Mouse (Mus musculus) neural tube, embryonic 15.5 days (tissue): ENCODE measurements around the gene Pck2. TPM values are rescaled to one million over a fixed set of nuclear protein-coding genes. Genes with fewer than 3 reads are reported as not detected.

ENCODE experiments used
- ATAC-seq: fragments of 200-750 bp; cut with Nextera tagmentation; 2 replicates; pipeline ENCODE4 v1.8.0; 2017; ENCODE audit warnings: mild to moderate bottlenecking, moderate TSS enrichment, moderate library complexity; ENCODE audit not compliant: low FRiP score
- H3K27ac ChIP-seq: fragments of 300-500 bp; sonication (generic); replicated peaks from 2 replicates; pipeline ENCODE4 v1.5.1; 2015; ENCODE audit warnings: mild to moderate bottlenecking, inconsistent platforms
- H3K27me3 ChIP-seq: fragments of 300-500 bp; sonication (generic); replicated peaks from 2 replicates; pipeline ENCODE4 v1.6.1; 2015; ENCODE audit warnings: inconsistent platforms
- H3K36me3 ChIP-seq: fragments of 300-500 bp; sonication (generic); 2 replicates; pipeline ENCODE4 v1.6.1; 2015; ENCODE audit warnings: inconsistent platforms
- H3K4me1 ChIP-seq: fragments of 300-500 bp; sonication (generic); 2 replicates; pipeline ENCODE4 v1.6.1; 2015; ENCODE audit warnings: inconsistent platforms
- H3K4me2 ChIP-seq: fragments of 300-500 bp; sonication (generic); 2 replicates; pipeline ENCODE4 v1.6.1; 2015; ENCODE audit warnings: inconsistent platforms, mild to moderate bottlenecking, moderate library complexity
- H3K4me3 ChIP-seq: fragments of 300-500 bp; sonication (generic); replicated peaks from 2 replicates; pipeline ENCODE4 v1.5.1; 2015; ENCODE audit warnings: mild to moderate bottlenecking, inconsistent platforms
- H3K9ac ChIP-seq: fragments of 300-500 bp; sonication (generic); replicated peaks from 2 replicates; pipeline ENCODE4 v1.6.1; 2015; ENCODE audit warnings: mild to moderate bottlenecking, inconsistent platforms
- H3K9me3 ChIP-seq: fragments of 300-500 bp; sonication (generic); replicated peaks from 2 replicates; pipeline ENCODE4 v1.6.1; 2016; ENCODE audit warnings: inconsistent platforms
- WGBS: fragments of 180-500 bp; shearing (Covaris S2); methylation state at CpG from one replicate; pipeline ENCODE4 v1.1.7; 2015; ENCODE audit warnings: mixed read lengths; 5-methylcytosine and 5-hydroxymethylcytosine counted together
- polyA plus RNA-seq: library from polyadenylated mRNA; unstranded; fragments of >200 nt; fragmentation: Nextera tagmentation; extraction: Ambion mirVana; gene quantifications from 2 replicates; pipeline ENCODE4 v1.2.1, GENCODE M21; 2015

The Pck2 gene
- polyA plus RNA-seq, 1 experiment from 2014 or later, result 30.5 TPM

GRCm38 (mm10) chr14:55559799-55560201 is 19.7 kb downstream of the Pck2 start, which contains the start of gene Dcaf11:
Gene Dcaf11 (plus strand): TSS chr14:55560006.
- H3K27me3 ChIP-seq, result no peaks in the 10 kb centered on the region
- H3K4me2 ChIP-seq, result peak within 1 kb of the TSS; percentile 86
- H3K4me3 ChIP-seq, result peak within 1 kb of the TSS; percentile 63
- ATAC-seq, result peak; percentile 82
- peak within 1 kb of the TSS; percentile 99 for H3K27ac ChIP-seq
- peaks cover 14% of the 10 kb centered on the region for H3K36me3 ChIP-seq
- peaks cover 25% of the 10 kb centered on the region for H3K4me1 ChIP-seq
- no peaks in the 10 kb centered on the region for H3K9me3 ChIP-seq
- H3K9ac ChIP-seq, result peak within 1 kb of the TSS; percentile 70
- under 1% methylated on average over 27 of the region's 27 CpGs for WGBS

DNA sequence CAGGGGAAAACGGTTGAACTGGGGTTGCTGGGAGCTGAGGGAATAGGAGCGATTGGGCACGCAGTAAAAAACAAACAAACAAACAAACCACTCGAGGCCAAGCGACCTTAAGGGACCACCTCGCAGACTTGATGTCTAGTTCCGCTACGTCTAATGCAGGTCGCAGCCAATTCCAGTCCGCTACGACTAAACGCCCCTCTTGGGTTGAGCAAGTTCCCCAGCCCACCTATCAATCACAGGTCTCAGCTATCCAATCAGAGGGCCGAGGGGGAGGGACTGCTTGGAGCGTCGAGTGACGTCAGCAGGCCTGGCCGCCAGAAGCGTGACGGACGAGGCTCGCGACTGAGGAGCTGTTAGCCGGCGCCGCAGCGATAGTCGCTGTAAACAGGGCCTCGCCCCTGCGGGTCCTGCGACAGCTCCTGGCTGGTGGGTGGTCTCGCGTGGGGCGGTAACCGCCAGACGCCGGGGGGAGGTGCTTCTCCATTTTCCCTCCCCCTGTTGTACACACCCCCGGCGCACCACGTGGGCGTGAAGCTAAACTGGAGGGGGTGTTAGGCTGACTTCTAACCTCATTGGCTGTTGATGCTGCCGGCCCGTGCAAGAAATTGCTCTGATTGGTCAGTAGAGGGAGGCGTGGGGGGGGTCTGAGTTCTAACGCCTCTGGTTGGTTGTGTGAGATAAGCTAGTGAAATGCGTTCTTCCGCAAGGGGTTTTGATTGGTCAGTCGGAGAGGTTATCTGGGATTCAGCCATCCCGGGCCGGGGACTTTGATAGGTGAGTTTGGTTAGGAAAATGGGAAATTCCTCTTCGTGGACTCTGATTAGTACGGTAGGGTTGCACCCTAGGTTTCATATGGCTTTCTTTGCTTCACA is 20.4 kb downstream of the Pck2 start, which contains the start of gene A730061H03Rik:
Gene A730061H03Rik (minus strand): TSS at position 205 of the 872 bp plus-strand sequence.
- Histone ChIP-seq H3K9me3 (no peaks in the 10 kb centered on the region), H3K36me3 (peaks cover 20% of the 10 kb centered on the region), H3K4me1 (peaks cover 25% of the 10 kb centered on the region), H3K4me2 (peak within 1 kb of the TSS; percentile 86), H3K4me3 (peak within 1 kb of the TSS; percentile 63), H3K27ac (peak within 1 kb of the TSS; percentile 99), H3K27me3 (no peaks in the 10 kb centered on the region), H3K9ac (peak within 1 kb of the TSS; percentile 70)
- ATAC-seq, result peak; percentile 97
- under 1% methylated on average over 51 of the region's 51 CpGs for WGBS

DNA sequence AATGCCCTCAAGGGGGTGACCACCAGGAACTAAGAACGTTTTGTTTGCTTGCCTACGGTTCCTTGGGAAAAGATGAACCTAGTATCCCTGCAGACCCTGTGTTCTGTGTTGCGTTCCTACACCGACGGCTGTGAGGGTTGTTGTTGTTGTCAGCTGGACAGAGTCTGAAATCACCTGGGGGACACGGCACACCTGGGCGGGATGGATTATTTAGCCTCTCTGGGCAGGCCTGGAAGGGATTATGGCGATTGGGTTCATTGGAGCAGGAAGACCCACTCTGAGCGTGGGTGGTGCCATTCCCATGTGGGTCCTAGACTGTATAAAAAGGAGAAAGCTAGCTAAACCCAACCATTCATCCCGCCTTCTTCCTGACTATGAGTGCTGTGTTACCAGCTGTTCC is 21.8 kb downstream of the Pck2 start:
- Histone ChIP-seq H3K9ac (no peak overlapping the region), H3K4me3 (peak overlapping the region; percentile 63; the same call in 1 of the 2 replicates), H3K4me2 (peak overlapping the region; percentile 86), H3K4me1 (peaks cover 25% of the 10 kb centered on the region), H3K36me3 (peaks cover 34% of the 10 kb centered on the region), H3K27me3 (no peaks in the 10 kb centered on the region), H3K9me3 (no peaks in the 10 kb centered on the region), H3K27ac (no peak overlapping the region)
- ATAC-seq, result no peak
- WGBS, result 91% methylated on average over 10 of the region's 10 CpGs

DNA sequence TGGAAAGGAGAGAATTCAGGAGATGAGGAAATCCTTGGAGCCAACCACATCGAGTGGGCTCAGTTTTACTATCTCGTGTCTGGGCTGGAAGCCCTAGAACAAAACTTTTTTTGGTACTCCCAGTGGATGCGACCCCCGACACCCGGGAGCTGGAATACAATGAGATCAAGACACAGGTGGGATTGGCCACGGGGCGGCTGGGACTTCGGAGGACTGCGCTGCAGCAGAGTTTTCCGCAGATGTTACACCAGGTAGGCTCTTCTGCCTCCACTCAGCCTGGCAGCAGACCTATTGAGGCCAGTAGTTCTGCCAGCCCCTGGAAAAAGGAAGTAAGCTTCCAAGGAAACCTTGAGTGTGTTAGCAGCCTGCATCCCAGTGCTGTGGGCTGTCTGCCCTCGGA is 23.2 kb downstream of the Pck2 start:
- Histone ChIP-seq H3K27me3 (no peaks in the 10 kb centered on the region), H3K36me3 (peaks cover 48% of the 10 kb centered on the region), H3K9ac (no peak overlapping the region), H3K4me2 (no peak overlapping the region), H3K27ac (no peak overlapping the region), H3K4me3 (no peak overlapping the region), H3K4me1 (peaks cover 25% of the 10 kb centered on the region), H3K9me3 (no peaks in the 10 kb centered on the region)
- ATAC-seq, result no peak
- 94% methylated on average over 11 of the region's 11 CpGs for WGBS

GRCm38 (mm10) chr14:55565748-55566147 is 25.7 kb downstream of the Pck2 start:
- 92% methylated on average over 3 of the region's 3 CpGs for WGBS

DNA sequence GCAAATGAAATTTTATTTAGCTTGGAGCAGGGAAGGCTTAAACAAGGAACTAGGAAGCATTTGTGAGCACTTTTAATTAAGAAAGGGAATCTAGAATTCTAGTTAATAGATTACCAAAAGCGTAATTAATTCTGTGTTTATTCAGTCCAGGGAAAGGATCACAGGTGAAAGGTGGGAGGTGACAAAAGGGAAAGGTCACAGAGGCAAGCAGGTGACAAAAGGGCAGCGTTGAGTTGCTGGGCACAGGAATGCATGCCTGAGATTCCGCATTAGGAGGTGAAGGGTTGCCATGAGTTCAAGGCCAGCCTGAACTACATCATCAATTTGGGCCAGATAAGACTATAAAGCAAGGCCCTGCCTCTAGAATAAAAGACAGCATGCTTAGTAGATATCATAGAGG is 27.4 kb downstream of the Pck2 start:
- peaks cover 75% of the 10 kb centered on the region for H3K36me3 ChIP-seq
- no peak overlapping the region for H3K9ac ChIP-seq
- WGBS, result 98% methylated on average over 3 of the region's 3 CpGs
- H3K9me3 ChIP-seq, result no peaks in the 10 kb centered on the region
- H3K4me2 ChIP-seq, result no peak overlapping the region
- H3K27me3 ChIP-seq, result no peaks in the 10 kb centered on the region
- H3K4me1 ChIP-seq, result peaks cover 6% of the 10 kb centered on the region; the same call in 1 of the 2 replicates
- no peak for ATAC-seq
- no peak overlapping the region for H3K4me3 ChIP-seq
- H3K27ac ChIP-seq, result no peak overlapping the region

More at GRCm38 (mm10) chr14:55565748-55566147, 25.7 kb downstream of the Pck2 start:
- Histone ChIP-seq H3K4me1 (peaks cover 22% of the 10 kb centered on the region), H3K4me2 (no peak overlapping the region), H3K27me3 (no peaks in the 10 kb centered on the region), H3K27ac (no peak overlapping the region), H3K36me3 (peaks cover 72% of the 10 kb centered on the region), H3K9ac (no peak overlapping the region), H3K4me3 (no peak overlapping the region), H3K9me3 (no peaks in the 10 kb centered on the region)
- no peak for ATAC-seq

DNA sequence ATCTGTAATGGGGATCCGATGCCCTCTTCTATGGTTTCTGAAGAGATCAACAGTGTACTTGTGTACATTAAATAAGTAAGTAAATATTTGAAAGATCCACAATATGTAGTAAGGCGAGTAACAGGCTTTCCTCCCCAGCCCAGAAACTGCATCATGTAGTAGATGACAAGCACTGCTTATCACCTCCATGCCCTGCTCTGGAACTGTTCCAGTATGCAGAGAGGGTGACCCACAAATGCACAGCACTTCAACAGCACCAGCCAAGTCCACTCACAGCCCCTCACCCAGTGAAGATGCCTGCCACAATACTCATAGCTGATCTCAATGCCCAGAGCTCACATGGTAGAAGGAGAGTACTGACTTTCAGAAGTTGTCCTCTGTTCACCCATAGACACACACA is 30.5 kb downstream of the Pck2 start:
- Histone ChIP-seq H3K36me3 (peaks cover 53% of the 10 kb centered on the region), H3K27ac (no peak overlapping the region), H3K27me3 (no peaks in the 10 kb centered on the region), H3K9ac (no peak overlapping the region), H3K4me1 (no peaks in the 10 kb centered on the region), H3K4me3 (no peak overlapping the region), H3K9me3 (no peaks in the 10 kb centered on the region), H3K4me2 (no peak overlapping the region)
- 93% methylated on average over 2 of the region's 2 CpGs for WGBS
- no peak for ATAC-seq

GRCm38 (mm10) chr14:55571760-55572159 is 31.7 kb downstream of the Pck2 start:
- H3K9me3 ChIP-seq, result no peaks in the 10 kb centered on the region
- H3K4me1 ChIP-seq, result no peaks in the 10 kb centered on the region
- H3K27ac ChIP-seq, result no peak overlapping the region
- H3K36me3 ChIP-seq, result peaks cover 42% of the 10 kb centered on the region
- H3K4me3 ChIP-seq, result no peak overlapping the region
- H3K4me2 ChIP-seq, result no peak overlapping the region
- no peaks in the 10 kb centered on the region for H3K27me3 ChIP-seq
- no peak for ATAC-seq
- H3K9ac ChIP-seq, result no peak overlapping the region

DNA sequence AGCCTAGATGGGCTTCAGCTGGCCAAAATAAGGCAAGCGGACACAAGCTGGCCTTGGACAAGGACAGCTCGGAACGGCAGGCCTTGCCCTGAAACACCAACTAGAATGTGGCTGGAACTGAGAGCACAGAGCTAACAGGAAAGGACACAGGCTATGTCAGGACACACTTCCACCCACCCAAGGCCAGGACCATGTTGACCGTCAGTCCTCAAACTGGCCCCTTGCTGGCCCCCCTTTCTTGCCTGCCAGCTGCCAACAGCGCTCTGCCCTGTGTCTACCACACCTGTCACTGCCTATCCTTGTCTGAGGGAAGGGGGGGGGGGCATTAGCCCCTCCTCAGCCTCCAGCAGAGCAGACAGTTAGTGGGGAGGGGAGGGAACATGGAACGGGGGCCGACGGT is 35.2 kb downstream of the Pck2 start, which contains the start of gene Fitm1:
Gene Fitm1 (plus strand): TSS at position 316 of the 400 bp plus-strand sequence.
- no peak for ATAC-seq
- Histone ChIP-seq H3K36me3 (peaks cover 12% of the 10 kb centered on the region; the same call in 1 of the 2 replicates), H3K4me1 (peaks cover 18% of the 10 kb centered on the region), H3K27me3 (no peaks in the 10 kb centered on the region), H3K27ac (no peak within 1 kb of the TSS), H3K4me3 (no peak within 1 kb of the TSS), H3K9me3 (no peaks in the 10 kb centered on the region), H3K9ac (no peak within 1 kb of the TSS), H3K4me2 (no peak within 1 kb of the TSS)
- 86% methylated on average over 7 of the region's 8 CpGs for WGBS

GRCm38 (mm10) chr14:55575711-55576110 is 35.6 kb downstream of the Pck2 start:
- Histone ChIP-seq H3K36me3 (peaks cover 12% of the 10 kb centered on the region), H3K9ac (no peak overlapping the region), H3K4me3 (no peak overlapping the region), H3K9me3 (no peaks in the 10 kb centered on the region), H3K27me3 (no peaks in the 10 kb centered on the region), H3K4me1 (peaks cover 18% of the 10 kb centered on the region), H3K4me2 (no peak overlapping the region), H3K27ac (no peak overlapping the region)
- ATAC-seq, result no peak
- WGBS, result 82% methylated on average over 13 of the region's 13 CpGs

DNA sequence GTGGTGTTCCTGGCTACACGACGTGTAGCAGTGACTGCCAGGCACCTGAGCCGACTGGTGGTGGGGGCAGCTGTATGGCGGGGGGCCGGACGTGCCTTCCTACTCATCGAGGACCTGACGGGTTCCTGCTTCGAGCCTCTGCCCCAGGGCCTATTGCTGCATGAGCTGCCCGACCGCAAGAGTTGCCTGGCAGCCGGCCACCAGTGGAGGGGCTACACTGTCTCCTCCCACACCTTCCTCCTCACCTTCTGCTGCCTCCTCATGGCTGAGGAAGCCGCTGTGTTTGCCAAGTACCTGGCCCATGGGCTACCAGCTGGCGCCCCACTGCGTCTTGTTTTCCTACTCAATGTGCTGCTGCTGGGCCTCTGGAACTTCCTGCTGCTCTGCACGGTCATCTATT is 36.3 kb downstream of the Pck2 start:
- WGBS, result 83% methylated on average over 16 of the region's 16 CpGs

More for the DNA sequence above, 36.3 kb downstream of the Pck2 start:
- Histone ChIP-seq H3K9me3 (no peaks in the 10 kb centered on the region), H3K36me3 (peaks cover 14% of the 10 kb centered on the region), H3K4me3 (no peak overlapping the region), H3K4me2 (no peak overlapping the region), H3K27me3 (no peaks in the 10 kb centered on the region), H3K4me1 (peaks cover 18% of the 10 kb centered on the region), H3K9ac (no peak overlapping the region), H3K27ac (no peak overlapping the region)
- ATAC-seq, result no peak
